Mouse (Mus musculus): Measurements from ENCODE around the gene Sdk2.

Gene Sdk2

GRCm38 (mm10) chr11:114066951-114067762, at the start of gene Sdk2:
Gene Sdk2, minus strand, starts transcription at chr11:114067046.
- ATAC-seq (ENCODE audit: insufficient number of reproducible peaks, low FRiP score, low TSS enrichment) = no peak

DNA sequence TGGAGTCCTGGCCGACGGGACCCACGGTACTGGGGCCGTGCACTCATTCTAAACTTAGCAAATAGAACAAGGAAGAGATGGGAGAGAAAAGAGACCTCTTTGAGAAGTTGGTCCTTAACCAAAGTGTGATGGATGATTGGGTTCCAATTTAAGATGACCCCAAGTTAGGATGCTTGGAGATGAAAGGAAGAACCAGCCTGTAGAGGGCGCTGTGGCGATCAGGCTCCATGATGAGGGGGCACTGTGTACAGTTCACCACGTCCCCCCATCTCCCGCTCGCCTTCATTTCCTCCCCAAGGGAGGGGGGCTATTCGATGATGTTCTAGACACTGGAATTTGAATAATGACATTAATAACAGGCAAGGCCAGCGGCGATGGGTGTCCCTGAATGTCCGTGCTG, 48.2 kb upstream of the Sdk2 start:
- ATAC-seq (ENCODE audit: insufficient number of reproducible peaks, low FRiP score, low TSS enrichment) = no peak

DNA sequence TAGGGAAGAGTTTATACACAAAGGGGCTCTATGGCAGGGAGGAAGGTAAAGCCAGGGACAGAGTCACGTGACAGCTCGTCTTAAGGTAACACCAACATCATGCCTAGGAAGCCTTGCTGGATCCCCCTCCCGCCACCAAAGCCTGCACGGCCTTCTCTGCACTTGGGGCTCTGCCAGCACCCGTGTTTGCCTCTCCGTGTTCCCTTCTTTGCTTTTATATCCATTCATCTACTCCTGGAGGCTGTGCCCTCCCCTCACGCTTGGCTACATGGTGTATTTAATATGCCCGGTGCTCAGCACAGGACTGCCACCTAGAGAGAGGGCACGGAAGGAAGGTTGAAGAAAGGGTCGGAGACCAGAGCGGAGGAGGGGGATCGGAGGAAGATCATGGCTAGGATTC, 47.8 kb upstream of the Sdk2 start:
- ATAC-seq (ENCODE audit: insufficient number of reproducible peaks, low FRiP score, low TSS enrichment) = no peak

DNA sequence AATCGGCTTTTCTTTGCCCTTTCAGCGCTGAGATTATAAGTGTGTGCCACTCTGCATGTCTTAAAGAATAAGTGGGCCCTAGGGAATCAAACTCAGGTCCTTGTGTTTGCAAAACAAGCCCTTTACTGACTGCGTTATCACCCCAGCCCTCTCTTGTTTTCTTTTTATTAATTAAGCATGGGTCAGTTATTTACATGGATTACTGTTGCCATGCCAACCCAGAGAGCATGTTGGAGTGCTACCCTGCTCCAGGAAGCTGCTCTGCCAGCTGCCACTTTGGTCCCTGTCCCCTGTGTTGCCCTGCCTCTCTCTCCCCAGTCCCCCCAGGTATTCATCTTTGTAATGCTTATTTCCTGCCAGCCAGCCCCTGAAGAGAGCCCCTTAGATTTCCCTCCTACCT, 44.0 kb upstream of the Sdk2 start:
- no peak for ATAC-seq (ENCODE audit: insufficient number of reproducible peaks, low FRiP score, low TSS enrichment)

GRCm38 (mm10) chr11:114093636-114094035, 26.8 kb upstream of the Sdk2 start:
- no peak for ATAC-seq (ENCODE audit: insufficient number of reproducible peaks, low FRiP score, low TSS enrichment)

GRCm38 (mm10) chr11:114093175-114093574, 26.3 kb upstream of the Sdk2 start:
- ATAC-seq (ENCODE audit: insufficient number of reproducible peaks, low FRiP score, low TSS enrichment) = no peak

GRCm38 (mm10) chr11:114080606-114081005, 13.8 kb upstream of the Sdk2 start:
- no peak for ATAC-seq (ENCODE audit: insufficient number of reproducible peaks, low FRiP score, low TSS enrichment)

DNA sequence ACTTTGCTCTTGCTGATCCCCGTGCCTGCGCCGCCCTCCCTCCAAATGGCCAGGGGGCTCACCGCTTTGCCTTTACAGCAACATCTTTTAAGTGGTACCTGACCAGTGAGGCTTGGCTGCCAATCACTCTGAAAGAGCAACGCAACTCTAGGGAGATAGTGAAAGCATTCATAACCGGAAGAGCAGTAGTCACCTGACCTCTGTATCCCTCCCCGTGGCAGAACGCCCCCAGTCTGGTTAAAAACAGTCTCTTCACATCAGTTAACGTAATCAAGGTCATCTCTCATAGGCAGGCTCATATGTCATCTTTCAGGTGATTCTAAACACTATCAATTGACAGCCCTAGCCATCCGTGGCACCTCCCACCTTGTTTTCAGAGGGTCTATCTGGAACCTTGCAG, 5.8 kb upstream of the Sdk2 start:
- no peak for ATAC-seq (ENCODE audit: insufficient number of reproducible peaks, low FRiP score, low TSS enrichment)

- ATAC-seq (ENCODE audit: insufficient number of reproducible peaks, low FRiP score, low TSS enrichment) = no peak
These were observed 5.2 kb upstream of the Sdk2 start for GRCm38 (mm10) chr11:114071998-114072397.

DNA sequence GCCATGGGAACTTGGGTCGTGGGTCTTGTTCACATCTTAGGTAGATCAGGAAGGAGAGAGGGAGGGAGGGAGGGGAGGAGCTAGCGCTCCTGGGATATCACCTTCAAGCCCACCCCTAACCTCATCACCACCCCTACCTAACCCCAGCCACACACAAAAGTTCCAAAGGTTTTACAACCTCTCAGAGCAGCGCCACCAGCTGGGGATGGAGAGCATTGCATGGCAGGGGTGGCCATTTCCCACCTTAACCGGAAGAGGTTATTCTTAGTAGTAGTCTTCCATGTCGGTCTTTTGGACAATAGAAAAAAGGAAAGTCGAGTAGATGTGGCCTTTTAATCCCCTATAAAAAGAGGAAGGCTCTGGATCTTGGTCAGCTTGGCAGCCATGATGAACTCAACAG, 4.0 kb upstream of the Sdk2 start:
- no peak for ATAC-seq (ENCODE audit: insufficient number of reproducible peaks, low FRiP score, low TSS enrichment)

DNA sequence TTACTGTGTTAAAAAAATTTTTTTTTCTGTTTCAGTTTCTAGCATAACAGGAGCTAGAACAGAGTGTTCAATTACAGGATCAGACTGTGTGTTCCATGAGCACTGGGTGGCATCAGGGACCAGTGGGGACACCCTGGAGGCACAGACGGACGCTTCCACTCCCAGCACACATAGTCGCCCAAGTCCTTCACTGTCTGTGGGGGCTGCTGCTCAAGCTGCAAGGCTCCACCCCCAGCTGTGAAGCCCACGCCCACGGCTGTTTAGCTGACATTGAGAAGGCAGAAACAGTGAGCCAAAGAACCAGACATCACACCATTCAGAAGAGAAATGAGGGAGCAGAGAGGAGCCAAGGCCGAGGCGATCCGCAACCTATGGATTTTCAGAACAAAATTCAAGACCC, 3.3 kb upstream of the Sdk2 start:
- no peak for ATAC-seq (ENCODE audit: insufficient number of reproducible peaks, low FRiP score, low TSS enrichment)

DNA sequence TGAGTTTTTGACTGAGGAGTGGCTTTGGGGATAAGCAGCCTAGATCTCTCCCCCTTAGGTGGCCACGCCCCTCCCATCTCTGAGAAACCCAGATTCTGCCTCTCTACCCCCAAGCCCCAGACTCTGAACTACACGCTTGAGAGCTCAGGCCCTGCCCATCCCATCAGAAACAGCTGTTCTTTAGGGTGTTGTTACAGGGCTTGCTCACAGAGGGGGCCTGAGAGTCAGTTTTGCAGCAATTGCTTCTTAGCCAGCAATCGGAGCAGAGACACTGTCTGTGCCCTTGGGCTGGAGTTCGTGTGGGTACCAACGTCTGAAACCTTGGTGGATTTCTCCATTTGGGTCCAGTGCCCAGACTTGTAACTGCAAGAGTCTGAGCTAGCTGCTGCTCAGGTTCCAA, 1.5 kb upstream of the Sdk2 start:
- no peak for ATAC-seq (ENCODE audit: insufficient number of reproducible peaks, low FRiP score, low TSS enrichment)

DNA sequence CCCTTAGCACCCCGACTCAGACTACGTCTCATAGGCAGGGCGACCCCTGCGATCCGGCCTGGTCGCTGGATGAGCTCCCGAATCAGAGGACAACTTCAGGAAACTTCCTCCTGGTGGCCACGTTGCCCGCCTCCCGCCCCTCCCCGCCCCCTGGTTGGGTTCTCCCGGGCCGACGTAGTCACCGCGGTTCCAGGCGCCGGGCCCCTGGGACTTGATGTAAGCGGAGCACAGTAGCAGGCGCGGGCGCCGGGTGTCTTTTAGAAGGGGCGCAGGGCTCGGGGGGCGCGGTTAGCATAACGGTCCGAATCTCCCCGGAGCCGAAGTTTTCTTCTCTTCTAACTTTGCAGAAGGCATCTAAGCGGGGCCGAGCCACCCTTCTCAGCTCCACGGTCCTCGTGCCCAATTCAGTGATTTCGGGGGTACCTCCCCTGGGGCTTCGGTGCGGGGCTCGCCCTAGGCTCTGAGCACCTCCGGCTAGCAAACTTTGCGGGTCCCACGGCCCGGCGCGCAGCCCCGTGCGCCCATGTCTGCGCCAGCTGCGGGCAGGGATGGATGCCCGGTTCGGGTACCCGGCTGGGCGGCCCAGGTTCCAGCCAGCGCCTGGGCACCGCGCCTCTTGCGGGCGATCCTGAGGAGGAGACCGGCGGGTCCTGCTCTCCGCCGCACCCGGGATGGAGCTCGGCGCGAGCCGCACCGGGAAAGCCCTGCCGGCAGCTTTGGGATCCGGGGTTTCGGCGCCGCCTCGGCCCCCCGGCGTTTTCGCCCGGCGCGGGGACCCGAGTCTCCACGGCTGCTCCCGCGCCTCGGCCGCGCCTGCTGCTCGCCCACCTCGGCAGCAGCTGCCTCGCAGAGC, 522 bp downstream of the Sdk2 start:
- no peak for ATAC-seq (ENCODE audit: insufficient number of reproducible peaks, low FRiP score, low TSS enrichment)

DNA sequence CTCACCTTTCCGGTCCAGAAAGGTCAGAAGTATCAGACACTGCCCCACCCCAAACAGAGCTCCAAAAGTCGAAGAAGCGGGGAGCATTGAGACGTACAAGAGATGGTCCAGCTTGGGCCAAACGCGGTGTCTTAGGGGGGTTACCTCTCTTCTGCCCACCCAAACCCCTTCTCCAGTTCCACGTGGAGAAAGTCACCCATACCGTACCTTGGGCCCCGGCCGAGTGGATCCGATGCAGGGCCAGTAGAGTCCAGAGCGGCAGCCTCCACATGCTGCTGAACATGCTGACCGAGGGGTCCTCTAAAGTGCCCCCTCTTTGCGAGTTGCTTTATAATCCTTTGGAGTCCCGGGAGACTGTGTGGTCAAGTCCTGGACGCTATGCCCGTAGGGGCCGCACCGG, 1.2 kb downstream of the Sdk2 start:
- no peak for ATAC-seq (ENCODE audit: insufficient number of reproducible peaks, low FRiP score, low TSS enrichment)

- no peak for ATAC-seq (ENCODE audit: insufficient number of reproducible peaks, low FRiP score, low TSS enrichment)
These were observed 1.9 kb downstream of the Sdk2 start for GRCm38 (mm10) chr11:114064871-114065388.

- no peak for ATAC-seq (ENCODE audit: insufficient number of reproducible peaks, low FRiP score, low TSS enrichment)
These were observed 4.9 kb downstream of the Sdk2 start for GRCm38 (mm10) chr11:114061946-114062345.

DNA sequence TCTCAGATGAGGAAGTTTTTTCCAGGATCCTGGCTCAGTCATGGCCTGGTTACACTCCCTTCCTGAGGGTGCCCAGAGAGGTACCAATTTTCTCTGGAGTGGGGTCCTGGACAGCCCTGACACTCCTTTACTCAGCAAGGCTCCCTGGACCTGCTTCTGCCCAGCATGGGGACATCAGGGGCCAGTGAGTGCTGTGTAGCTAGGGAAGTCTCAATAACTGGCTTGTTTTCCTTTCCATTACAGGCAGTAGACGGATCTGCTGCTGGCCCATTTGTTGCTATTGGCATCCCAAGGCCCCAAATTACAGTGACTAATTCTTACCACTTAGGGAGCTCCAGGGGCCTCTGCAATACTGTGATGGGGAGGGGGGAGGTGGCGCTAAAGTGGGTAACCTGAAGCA, 5.6 kb downstream of the Sdk2 start:
- ATAC-seq (ENCODE audit: insufficient number of reproducible peaks, low FRiP score, low TSS enrichment) = no peak

GRCm38 (mm10) chr11:114056351-114056750, 10.5 kb downstream of the Sdk2 start:
- no peak for ATAC-seq (ENCODE audit: insufficient number of reproducible peaks, low FRiP score, low TSS enrichment)

- no peak for ATAC-seq (ENCODE audit: insufficient number of reproducible peaks, low FRiP score, low TSS enrichment)
These were observed 12.1 kb downstream of the Sdk2 start for GRCm38 (mm10) chr11:114054581-114055315.

- ATAC-seq (ENCODE audit: insufficient number of reproducible peaks, low FRiP score, low TSS enrichment) = no peak
These were observed 15.5 kb downstream of the Sdk2 start for GRCm38 (mm10) chr11:114051361-114051760.

- no peak for ATAC-seq (ENCODE audit: insufficient number of reproducible peaks, low FRiP score, low TSS enrichment)
These were observed 16.3 kb downstream of the Sdk2 start for GRCm38 (mm10) chr11:114050511-114050910.

All from cerebellum, adult (tissue).